Mouse (Mus musculus) stomach, embryonic 16.5 days (tissue): ENCODE results near the gene Lipk. TPM values are rescaled to one million over a fixed set of nuclear protein-coding genes. Genes with fewer than 3 reads are reported as not detected.

Experiments used
- microRNA-seq: library from miRNA; unstranded; fragments of <30 nt; microRNA quantifications from one replicate; pipeline ENCODE4, GENCODE M21; 2016
- polyA plus RNA-seq: library from polyadenylated mRNA; unstranded; fragments of >200 nt; fragmentation: Nextera tagmentation; extraction: Ambion mirVana; gene quantifications from 2 replicates; pipeline ENCODE4 v1.2.1, GENCODE M21; 2015

Gene Lipk
- polyA plus RNA-seq, 1 experiment from 2014 or later = 1.7 TPM

Small RNA genes lying within 50 kb of the gene (microRNA-seq; reads per million reads assigned to microRNA genes)
- gene Gm23334 = not detected

Other genes with a start within 250 kb of the Lipk start
- 15.9 and 19.8 TPM in 2 replicates for gene Lipo3, start 246.3 kb upstream of the Lipk start, polyA plus RNA-seq
- gene Lipo1, start 220.8 kb upstream of the Lipk start, polyA plus RNA-seq = not detected in 2 replicates
- gene Lipf, start 47.1 kb upstream of the Lipk start, polyA plus RNA-seq = 0.16 TPM in 1 of 2 replicates, not detected in the other
- gene Lipn, start 59.1 kb downstream of the Lipk start, polyA plus RNA-seq = not detected in 2 replicates
- 4.7 and 6.8 TPM in 2 replicates for gene Lipm, start 92.6 kb downstream of the Lipk start, polyA plus RNA-seq
- 11.2 and 16.2 TPM in 2 replicates for gene Ankrd22, start 157.8 kb downstream of the Lipk start, polyA plus RNA-seq
- gene Stambpl1, start 183.9 kb downstream of the Lipk start, polyA plus RNA-seq = 12.5 and 13.2 TPM in 2 replicates
- gene Acta2, start 247.3 kb downstream of the Lipk start, polyA plus RNA-seq = 2,412 and 2,864 TPM in 2 replicates